Mouse (Mus musculus) telencephalon, adult 2 months (tissue): ENCODE results near the gene Tnik.

Experiments
- DNase-seq: peaks from one replicate; pipeline ENCODE4 v3.0.0-alpha.2; 2011; ENCODE audit warnings: low read depth, low spot score

The Tnik gene

DNA sequence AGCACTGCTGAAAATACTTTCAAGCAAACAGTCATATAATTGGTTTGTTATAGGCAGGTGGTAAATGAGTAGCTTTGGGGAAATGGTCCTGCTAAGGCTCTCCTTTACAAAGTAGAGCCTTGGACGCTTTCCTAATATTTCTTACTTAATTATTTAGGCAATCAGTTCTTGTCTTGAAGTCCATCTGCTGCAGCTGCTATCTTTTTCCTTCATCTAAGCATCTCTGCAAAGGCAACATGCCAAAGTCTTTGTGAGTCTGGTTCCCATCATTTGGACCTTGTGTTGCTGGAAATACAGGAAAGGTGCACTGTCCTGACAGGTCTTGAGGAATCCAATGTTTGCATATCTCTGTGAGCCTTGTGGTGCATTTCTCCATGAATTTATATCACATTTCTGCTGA, 82.9 kb downstream of the Tnik start:
- DNase-seq = no peak

DNA sequence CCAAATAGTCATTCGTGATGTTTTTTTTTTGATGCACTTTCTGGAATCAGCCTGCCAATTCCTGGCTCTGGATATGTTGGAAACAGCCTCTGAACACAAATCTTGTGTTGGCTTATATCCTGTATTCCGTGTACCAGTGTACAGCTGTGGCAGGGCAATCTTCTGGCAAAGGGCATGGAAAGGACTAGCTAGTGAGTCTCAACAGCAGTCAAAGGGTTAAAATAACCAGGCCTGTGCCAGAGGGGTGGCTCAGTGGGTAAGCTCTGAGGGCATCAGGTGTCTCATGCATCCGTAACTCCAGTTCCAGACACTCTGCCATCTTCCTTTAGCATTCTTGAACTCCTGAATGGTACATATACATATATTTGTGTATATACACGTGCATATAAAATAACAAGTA, 83.5 kb downstream of the Tnik start:
- DNase-seq = no peak

DNA sequence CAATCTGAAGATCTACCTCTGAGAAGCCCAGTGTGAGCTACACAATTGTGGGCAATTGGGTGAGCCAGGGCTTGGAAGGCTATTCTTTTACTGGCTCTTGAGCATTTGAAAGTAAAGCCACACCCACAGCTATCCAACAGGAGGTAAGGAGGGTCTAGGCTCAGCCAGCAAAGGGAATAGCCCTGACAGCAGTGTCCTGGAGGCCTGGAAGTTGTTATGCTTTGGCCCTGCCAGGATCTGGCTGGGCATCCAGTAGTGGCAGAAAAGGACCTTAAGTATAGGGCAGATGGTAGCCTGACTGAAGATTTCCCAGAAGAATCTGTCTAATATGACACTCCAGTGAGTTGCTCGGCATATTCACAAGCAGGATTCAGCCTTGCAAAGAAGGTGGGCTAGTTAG, 85.7 kb downstream of the Tnik start:
- DNase-seq = no peak

DNA sequence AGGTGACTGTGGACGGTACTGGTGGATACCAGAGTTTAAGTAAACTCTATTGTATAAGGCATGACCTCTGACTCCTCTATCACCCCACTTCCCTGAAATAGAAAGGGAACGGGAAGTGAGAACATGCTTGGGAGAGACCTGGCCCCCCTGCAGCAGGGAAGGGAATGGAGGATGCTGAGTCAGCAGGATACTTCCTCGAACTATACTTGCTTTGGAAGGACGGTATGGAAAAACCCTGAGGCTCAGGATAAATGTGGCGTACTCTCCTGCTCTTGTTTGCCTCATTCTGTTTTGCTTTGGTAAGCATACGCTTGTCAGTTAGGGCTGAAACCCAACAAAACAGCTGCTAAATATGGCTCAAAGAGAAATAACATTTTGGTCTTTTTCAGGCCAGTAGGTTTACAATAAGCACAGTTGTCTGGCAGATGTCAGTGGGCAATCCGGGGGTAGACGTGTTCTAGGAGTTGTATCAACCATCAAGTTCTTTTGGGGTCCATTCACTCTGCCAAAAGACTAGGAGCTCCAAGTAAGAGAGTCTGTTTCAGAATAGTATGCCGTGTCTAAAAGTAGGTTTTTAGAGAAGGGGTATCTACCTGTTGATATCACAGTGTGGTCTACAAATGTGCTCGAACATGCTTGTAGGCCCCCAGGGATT, 87.3 kb downstream of the Tnik start:
- DNase-seq = no peak

DNA sequence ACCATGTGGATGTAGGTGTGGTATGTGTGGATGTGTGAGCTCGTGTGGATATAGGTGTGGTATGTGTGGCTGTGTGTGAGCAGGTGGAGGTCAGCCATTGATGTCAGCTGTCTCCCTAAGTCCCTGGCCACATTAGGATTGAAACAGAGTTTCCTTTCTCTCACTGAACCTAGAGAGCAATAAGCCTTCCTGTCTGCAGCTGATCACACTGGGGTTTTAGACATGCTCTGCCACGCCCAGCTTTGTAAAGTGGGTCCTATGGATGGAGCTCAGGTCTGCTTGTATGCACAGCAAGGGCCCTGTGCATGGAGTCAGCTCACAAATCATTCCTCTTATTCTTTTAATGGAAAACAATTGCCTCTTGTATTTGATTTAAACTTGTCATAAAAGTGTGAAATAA, 95.4 kb downstream of the Tnik start:
- DNase-seq = no peak

DNA sequence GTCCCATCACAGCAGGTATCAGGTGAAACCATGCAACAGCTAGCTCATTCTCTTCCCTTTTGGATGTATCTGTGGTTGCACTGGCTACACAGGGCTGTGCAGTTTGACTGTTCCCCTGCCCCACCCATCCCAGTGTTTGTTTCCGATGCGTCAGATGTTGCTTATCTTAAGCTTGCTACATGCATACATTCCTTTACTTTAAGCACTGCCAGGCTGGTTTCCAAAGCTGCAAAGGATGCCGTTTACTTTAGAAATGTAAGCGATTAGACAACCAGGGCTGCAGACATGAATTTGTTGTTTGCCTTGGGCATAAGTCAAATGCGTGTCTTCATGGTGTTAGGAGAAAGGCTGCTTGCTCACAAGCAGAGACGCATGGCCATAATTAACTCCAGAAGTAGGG, 96.1 kb downstream of the Tnik start:
- no peak for DNase-seq

DNA sequence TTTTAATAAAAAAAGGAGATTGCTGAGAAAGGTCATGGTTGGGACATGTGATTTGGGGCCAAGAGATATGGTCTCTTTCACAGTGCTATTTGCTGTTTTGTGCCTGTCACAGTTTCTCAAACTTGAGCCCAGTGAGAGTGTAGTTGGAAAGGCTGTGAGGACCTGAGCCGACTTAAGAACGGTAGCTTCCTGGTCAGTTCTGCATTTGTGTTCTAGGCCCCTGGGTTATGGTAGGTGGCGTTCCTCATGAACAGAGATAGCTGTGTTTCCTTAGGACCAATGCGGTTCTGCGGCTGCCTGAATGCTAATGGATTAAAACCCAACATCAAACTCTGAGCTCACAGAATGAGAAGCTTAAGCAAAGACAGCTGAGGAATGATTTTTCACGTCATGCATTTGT, 98.0 kb downstream of the Tnik start:
- no peak for DNase-seq

DNA sequence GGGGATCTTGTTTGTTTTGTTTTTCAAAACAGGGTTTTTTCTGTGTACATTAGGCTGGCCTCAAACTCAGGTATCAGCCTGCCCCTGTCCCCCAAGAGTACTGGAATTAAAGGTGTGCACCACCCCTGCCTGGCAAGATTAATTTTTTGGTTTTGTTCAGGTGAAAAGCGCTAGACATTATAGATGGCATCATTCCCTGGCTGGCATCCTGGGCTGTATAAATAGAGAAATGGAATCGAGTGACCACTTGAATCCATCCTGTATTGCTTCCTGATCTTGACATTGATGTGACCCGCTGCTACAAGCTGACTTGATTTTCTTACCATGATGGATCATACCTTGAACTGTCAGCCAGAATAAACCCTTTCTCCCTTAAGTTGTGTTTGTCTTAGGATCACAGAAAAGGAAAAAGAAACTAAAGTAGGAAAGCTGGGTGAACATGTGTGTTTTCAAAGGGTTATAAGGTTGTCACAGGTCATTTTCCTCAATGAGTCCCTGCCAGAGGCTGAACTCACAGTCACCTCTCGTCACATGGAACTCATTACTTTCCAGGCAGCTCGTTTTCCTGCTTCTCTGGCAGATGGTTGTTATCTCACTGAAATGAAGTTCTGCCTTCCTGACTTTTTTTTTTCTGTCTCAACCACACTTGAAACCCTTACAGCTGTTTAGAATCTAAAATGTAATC, 100.6 kb downstream of the Tnik start:
- DNase-seq = no peak

DNA sequence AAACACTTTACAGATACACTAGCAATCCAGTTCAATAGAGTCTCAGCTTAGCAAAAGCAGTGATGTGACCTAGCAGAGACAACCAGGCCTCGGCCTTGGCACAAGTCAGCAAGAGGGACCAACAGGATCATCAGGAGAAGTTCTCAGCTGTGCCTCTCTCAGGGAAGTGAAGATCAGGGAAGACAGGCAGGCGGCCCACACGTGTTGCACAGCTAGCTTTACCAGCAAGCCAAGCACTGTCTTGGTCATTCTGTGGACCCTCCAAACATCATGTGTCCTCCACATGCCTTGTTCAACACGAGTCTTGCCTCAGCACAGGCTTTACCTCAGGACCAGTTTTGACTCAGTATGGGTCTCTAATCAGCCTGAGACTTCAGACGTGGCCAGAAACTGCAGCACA, 105.7 kb downstream of the Tnik start:
- no peak for DNase-seq

DNA sequence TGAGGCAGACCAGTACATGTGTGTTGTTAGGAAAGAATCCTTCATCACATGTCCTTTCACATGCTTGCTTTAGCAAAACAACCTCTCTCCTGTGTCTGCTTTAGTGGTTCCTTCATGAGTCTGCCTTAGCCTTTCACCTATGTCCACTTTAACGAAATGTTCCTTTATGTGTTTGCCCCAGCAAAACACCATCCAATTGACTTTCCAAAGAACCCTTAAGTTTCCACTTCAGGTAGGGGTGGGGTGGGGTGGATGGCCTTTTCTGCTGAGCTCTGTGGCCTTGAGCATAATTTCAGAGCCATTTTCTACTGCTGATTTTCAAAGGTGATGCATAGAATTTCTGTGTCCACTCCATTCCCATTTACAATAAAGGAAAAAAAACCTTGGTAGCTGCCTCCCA, 106.3 kb downstream of the Tnik start:
- no peak for DNase-seq

DNA sequence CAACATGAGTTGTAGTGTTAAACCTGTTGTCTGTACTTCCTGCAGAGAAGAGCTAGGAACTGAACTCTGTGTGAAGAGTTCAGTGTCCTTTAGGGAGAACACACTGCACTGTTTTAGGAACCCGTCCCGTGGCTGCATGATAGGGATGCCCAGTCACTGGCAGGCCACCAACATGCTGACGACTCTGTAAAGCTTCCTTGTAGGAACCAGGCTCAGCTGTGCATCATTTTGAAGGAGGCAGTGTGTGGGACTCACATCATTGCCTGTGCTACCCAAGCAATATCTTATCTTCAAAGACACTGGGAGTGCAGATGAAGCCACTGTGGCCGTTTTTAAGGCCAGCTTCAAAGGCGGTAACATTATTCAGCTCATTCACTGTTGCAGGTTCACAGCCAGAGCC, 106.7 kb downstream of the Tnik start:
- no peak for DNase-seq

DNA sequence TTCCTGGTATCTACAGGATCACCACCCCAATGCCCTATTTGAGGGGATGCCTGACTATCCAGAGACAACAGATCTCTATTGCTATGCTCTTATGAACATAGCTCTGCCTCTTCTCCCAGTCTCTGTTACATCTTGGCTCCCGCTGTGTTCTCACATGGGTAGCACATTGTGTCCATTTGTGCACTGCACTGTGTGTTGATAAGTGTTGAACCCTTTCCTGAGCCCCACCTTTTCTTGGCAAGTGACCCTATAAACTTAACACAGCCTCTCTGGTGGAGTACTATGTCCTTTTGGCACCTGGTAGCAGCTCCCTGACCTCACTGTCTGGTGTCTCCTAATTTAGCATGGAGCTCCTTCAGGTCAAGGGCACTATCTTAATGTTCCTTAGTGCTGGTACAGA, 108.6 kb downstream of the Tnik start:
- no peak for DNase-seq

DNA sequence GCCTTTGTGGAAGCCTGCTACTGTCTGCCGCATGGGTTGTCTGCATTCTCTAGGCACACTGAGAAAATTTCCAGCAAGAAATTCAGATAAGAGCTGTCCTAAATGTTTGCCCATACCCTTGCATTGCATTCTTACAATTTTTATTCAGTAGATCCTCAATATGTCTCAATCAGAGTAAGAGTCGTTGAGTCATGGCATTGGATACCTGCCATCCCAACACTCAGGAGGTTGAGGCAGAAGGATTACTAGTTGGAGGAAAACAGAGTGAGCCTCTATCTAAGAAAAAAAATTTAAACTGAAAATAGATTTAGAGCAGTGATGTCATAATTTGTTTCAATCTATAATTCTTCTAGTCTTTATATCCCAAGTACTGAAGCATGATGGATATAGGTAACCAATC, 109.4 kb downstream of the Tnik start:
- no peak for DNase-seq

DNA sequence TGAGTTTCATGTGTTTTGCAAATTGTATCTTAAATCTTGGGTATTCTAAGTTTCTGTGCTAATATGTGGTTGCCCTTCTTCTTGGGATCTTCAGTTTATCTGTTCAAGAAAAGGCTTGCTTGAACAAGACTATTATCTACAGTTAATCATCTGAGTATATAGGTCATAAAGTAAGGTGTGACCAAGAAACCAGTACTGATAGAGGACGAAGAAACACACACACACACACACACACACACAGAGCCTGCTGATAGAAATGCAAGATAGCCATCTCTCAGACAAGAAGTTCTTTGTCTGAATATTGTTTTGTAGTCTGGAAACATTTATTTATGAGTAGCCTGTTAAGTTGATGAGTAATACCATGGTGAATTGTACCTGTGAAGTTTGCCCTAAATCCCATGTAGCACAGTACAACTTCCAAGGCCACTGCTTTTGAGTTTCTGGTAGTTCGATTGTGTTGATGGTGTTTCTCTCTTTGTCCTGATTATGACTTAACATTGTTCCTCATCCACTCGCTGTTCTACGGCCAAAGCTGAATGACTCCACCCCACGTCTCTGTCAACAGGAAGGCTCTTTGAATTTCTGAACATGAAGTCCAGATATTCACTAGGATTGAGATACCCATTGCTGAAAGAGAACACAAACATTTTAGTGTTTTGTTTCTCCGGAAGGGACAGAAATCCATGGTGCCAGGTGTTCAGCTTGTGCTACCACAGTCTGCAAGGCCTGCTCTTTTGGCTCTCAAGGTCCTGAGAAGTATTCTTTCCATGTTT, 111.9 kb downstream of the Tnik start:
- DNase-seq = no peak

DNA sequence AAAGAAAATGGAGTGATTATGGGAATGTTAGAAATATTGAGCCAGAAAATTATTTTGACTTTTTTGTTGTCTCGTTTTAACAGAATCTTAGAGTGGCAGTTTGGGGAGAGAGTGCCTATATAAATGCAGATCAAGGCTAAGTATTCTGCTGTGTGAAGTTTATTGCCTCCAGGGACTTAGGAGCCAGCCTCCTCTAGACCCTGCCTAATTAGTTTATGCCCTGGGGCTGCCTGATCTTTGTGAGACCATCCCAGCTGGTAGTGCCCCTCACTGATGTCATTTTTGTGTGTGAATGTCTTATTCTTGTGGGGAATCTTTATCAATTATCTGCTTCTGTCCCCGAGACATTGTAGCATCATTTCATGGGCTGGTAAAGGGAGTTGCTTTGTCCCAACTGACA, 117.2 kb downstream of the Tnik start:
- no peak for DNase-seq

DNA sequence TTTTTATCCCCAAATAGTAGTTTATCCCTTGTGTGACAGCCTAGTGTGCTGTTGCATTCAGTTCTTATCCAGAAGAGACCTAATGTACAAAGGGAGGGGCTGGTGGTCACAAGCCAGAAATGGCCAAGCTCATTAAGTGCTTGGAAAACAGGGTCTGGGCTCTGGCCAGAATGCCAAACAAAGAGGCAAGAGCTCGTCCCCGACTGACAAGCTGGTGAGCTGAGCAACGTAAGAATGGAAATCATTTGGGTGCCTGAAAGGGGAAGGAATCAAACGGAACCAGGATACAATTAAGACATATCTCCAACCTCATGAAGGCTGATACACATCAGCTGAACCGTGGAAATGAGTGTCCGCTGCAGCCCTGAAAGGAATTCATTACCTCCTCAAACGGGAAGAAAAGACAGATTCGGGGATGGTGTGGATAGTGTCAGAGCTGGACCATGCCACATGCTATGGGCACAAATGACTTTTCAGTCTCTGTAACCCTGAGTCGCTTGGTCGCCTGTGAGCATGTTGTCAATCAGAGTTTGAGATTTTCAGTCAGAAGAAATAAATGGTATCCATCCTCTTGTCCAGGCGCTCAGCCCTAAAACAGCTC, 120.6 kb downstream of the Tnik start:
- DNase-seq = no peak

DNA sequence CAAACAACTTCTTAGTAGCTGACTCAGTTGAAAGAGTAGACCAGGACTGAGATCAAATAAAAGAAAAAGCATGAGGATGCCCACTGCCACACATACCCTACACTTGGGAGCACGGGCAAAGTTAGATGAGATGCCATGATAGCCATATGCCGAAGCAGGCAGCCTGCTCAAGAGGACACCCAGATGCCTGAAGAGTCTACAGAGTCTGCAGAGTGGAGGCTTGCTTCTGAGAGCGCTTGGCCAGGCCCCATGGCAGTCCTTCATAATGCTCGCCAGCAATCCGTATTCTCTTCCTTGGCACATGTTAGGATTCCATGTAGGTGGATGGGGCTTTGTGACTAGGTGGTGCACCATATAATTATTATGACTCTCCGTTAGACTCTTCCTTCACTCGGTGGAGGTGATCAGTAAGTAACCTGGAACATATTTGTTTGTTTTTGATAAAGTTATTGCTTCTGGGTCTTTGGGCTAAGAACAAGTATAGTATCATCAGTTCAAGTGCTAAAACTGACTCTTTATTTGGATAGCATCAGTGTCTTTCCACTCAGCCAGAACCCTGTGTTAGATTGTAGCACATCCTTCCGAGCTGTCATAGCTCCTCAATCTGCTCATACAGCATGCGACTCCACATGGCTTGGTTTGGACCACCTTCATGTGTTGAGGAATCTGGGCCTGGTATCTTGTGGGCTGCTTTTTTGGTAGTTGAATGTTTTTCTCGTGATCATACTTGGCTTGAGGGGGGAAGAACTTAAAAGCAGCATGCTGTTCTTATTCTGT, 122.4 kb downstream of the Tnik start:
- no peak for DNase-seq

DNA sequence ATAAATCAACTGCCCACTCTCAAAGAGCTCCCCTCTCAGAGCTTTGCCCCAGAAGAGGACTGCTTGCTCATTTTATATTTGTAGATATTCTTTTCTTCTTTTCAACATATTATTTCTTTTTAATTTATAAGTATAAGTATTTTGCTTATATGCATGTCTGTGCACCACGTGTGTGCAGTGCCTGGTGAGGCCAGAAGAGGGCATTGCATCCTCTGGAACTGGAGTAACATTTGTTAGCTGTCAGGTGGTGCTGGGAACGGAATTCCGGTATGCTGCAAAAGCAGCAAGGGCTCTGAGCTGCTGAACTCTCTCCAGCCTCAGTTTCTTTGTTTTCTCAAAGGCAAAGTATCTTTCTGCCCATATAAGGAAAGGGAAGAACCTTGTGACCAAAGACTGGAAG, 125.5 kb downstream of the Tnik start:
- no peak for DNase-seq

DNA sequence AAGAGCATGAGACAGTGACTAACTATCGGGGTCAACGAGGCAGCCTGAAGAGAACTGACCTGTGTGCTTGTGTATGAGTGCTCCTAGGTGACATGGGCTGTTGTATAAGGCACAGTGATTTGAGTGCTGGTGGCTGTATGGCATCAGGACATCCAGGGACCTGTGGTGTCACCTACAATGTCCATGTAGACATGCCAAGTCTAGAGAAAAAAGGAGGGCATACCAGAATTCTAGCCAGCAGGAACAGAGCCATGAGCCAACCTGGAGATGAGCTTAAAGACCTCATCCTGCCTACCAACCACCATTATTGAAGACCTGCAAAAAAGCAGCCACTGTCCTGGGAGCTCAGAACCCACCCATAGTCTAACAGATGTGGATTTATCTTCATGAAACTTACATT, 127.2 kb downstream of the Tnik start:
- no peak for DNase-seq

DNA sequence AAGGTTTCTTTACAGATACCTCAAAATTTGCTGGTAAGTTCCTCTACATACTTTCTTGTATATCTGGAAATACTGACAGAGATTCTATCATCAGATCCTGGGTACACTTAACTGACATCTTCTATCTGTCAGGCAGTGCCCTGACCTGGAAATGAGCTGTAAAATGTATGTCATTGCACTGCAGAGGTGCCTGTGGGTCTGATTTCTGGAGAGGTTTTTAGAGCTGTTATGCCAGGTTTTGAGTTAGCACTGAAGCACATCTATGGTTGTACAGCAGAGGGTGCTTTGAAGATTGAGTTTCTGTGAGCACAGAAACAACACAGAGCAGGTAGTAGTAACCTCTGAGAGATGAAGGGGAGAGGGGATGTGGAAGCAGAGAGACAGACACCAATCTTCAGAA, 129.5 kb downstream of the Tnik start:
- DNase-seq = no peak

DNA sequence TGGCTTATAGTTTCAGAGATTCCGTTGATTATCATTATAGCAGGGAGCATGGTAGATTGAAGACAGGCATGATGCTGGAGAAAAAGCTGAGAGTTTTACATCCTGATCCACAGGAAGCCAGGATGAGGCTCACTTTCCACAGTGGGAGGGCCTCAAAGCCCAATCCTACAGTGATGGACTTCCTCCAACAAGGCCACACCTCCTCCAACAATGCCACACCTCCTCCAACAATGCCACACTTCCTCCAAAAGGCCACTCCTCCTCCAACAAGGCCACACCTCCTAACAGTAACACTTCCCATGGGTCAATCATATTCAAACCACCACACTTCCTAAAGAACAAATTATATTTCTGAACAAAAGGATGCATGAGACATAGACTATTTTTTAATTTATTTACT, 135.8 kb downstream of the Tnik start:
- DNase-seq = no peak
